Mouse (Mus musculus): ENCODE measurements at regions not wholly inside any gene's neighbourhood (a gene's known extent, or its start where the extent isn't known, plus 50 kb on each side); places are given as distances from the start of the nearest gene placed in this dataset.
A peak's percentile ranks its signal among the peaks of the same experiment; 100 is the strongest.
"Not testable (repeated sequence)": the region's sequence is repeated elsewhere in the genome, so short reads cannot be mapped to it uniquely, and the experiment has no call there.

DNA sequence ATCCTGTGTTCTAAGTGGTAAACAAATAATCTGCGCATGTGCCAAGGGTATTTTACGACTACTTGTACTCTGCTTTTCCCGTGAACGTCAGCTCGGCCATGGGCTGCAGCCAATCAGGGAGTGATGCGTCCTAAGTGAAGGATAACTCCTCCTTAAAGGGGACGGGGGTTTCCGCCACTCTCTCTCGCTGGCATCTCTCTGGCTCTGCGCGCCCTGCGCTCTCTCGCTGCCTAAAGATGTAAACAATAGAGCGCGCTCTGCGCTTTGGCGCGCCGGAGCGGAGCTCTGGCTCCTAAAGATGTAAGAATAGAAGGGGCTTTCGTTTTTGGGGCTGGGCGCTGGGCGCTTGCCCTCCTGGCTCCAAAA, 137.7 kb downstream of the Zfp619 start:
- not testable (repeated sequence) for H3K9me3 ChIP-seq (ENCODE audit: control insufficient read depth, low read length); DNase-seq (ENCODE audit: low spot score); H3K36me3 ChIP-seq (ENCODE audit: control insufficient read depth, insufficient read depth, low read length); H3K27me3 ChIP-seq (ENCODE audit: control insufficient read depth, insufficient read depth, low read length); H3K4me1 ChIP-seq (replicated peaks; ENCODE audit: control insufficient read depth, insufficient read depth, low read length)
- H3K9ac ChIP-seq (ENCODE audit: low read length) = peak overlapping the region; percentile 69
- WGBS = 15% methylated on average over 15 of the region's 23 CpGs
- peak overlapping the region; percentile 50 for H3K27ac ChIP-seq (ENCODE audit: low read depth, low read length)
- H3K4me3 ChIP-seq (ENCODE audit: low read depth, low read length) = peak overlapping the region; percentile 38
- peak; percentile 74 for ATAC-seq (replicated peaks; ENCODE audit: low FRiP score)
- peak overlapping the region; percentile 64 for H3K4me2 ChIP-seq (ENCODE audit: low read depth, low read length, severe bottlenecking)

DNA sequence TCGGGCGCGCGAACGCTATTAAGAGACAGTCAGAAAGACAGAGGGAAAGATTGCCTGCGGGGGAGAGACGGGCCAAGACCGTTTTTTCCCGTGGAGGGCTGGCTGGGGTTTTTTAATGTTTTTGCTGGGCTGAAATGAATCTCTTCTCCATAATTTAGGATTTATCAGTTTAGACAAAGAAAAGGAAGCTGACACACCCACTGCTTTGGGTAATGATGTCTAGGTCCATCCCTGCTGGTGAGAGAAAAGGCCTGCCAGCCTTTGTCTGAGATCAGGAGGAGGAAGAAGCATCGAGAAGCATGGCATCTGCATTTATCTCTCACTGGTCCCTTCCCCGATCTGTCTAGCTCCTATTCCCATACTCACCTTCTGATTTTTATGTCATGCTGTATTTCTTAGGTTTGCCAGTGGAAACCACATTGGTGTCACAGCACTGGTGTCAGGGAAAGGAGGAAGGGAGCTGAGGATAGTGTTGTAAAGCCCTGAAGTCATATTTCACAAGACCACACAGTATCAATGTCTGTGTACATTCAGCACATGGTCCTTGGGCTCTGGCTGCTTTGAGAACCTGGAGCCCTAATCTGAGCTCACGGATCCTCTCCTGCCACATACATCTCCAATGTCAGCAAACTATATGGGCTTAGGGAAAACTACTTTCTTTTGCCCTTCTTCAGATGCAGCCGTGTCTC, 138.3 kb downstream of the Zfp619 start:
- Histone ChIP-seq H3K4me1 (replicated peaks; ENCODE audit: control insufficient read depth, insufficient read depth, low read length) (0 out of 2 replicates have a peak, but pooled peaks cover 2% of the 10 kb centered on the region), H3K27ac (ENCODE audit: low read depth, low read length) (peak overlapping the region; percentile 50)
- DNase-seq (ENCODE audit: low spot score) = peak; percentile 54

DNA sequence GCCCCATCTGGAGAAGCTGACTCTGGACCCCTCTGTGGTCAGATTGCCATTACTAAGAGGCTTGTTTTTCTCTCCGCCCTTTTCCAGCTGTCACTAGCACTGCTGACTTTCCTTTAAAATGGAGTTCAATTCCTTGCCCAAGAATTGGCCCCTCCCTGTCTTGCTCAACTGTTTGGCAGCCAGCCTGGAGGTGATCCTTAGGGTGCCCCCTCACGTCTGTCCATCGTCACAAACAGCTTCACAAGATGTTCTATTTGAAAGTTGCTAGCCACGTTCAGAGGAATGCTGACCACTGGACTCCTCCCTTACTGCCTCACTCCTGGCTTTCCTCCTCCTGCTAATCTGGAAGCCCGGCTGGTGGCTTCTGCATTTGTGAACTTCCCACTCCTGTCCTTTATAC, 142.0 kb downstream of the Zfp619 start:
- DNase-seq (ENCODE audit: low spot score) (no peak), ATAC-seq (replicated peaks; ENCODE audit: low FRiP score) (no peak)
- no peaks in the 10 kb centered on the region for H3K36me3 ChIP-seq (ENCODE audit: control insufficient read depth, insufficient read depth, low read length)
- H3K9me3 ChIP-seq (ENCODE audit: control insufficient read depth, low read length) = no peaks in the 10 kb centered on the region
- H3K4me2 ChIP-seq (ENCODE audit: low read depth, low read length, severe bottlenecking) = no peak overlapping the region
- 0 out of 2 replicates have a peak, but pooled peaks cover 2% of the 10 kb centered on the region for H3K4me1 ChIP-seq (replicated peaks; ENCODE audit: control insufficient read depth, insufficient read depth, low read length)
- H3K27ac ChIP-seq (ENCODE audit: low read depth, low read length) = no peak overlapping the region
- no peak overlapping the region for H3K9ac ChIP-seq (ENCODE audit: low read length)
- H3K4me3 ChIP-seq (ENCODE audit: low read depth, low read length) = no peak overlapping the region
- H3K27me3 ChIP-seq (ENCODE audit: control insufficient read depth, insufficient read depth, low read length) = no peaks in the 10 kb centered on the region
- WGBS = 60% methylated on average over 5 of the region's 5 CpGs

More for the DNA sequence above, 138.3 kb downstream of the Zfp619 start:
- Histone ChIP-seq H3K9me3 (ENCODE audit: control insufficient read depth, low read length) (no peaks in the 10 kb centered on the region), H3K4me3 (ENCODE audit: low read depth, low read length) (peak overlapping the region; percentile 38), H3K27me3 (ENCODE audit: control insufficient read depth, insufficient read depth, low read length) (no peaks in the 10 kb centered on the region), H3K9ac (ENCODE audit: low read length) (peak overlapping the region; percentile 69), H3K4me2 (ENCODE audit: low read depth, low read length, severe bottlenecking) (peak overlapping the region; percentile 64), H3K36me3 (ENCODE audit: control insufficient read depth, insufficient read depth, low read length) (no peaks in the 10 kb centered on the region)
- 31% methylated on average over 13 of the region's 13 CpGs for WGBS
- peak; percentile 51 for ATAC-seq (replicated peaks; ENCODE audit: low FRiP score)

GRCm38 (mm10) chr7:39675124-39675846, 157.7 kb downstream of the Zfp619 start:
- Histone ChIP-seq H3K4me2 (ENCODE audit: low read depth, low read length, severe bottlenecking) (no peak overlapping the region), H3K9me3 (ENCODE audit: control insufficient read depth, low read length) (no peaks in the 10 kb centered on the region), H3K4me3 (ENCODE audit: low read depth, low read length) (no peak overlapping the region), H3K36me3 (ENCODE audit: control insufficient read depth, insufficient read depth, low read length) (no peaks in the 10 kb centered on the region), H3K4me1 (replicated peaks; ENCODE audit: control insufficient read depth, insufficient read depth, low read length) (no peaks in the 10 kb centered on the region), H3K9ac (ENCODE audit: low read length) (no peak overlapping the region), H3K27me3 (ENCODE audit: control insufficient read depth, insufficient read depth, low read length) (no peaks in the 10 kb centered on the region), H3K27ac (ENCODE audit: low read depth, low read length) (no peak overlapping the region)
- ATAC-seq (replicated peaks; ENCODE audit: low FRiP score) = no peak
- DNase-seq (ENCODE audit: low spot score) = no peak
- WGBS = 85% methylated on average over 8 of the region's 8 CpGs

DNA sequence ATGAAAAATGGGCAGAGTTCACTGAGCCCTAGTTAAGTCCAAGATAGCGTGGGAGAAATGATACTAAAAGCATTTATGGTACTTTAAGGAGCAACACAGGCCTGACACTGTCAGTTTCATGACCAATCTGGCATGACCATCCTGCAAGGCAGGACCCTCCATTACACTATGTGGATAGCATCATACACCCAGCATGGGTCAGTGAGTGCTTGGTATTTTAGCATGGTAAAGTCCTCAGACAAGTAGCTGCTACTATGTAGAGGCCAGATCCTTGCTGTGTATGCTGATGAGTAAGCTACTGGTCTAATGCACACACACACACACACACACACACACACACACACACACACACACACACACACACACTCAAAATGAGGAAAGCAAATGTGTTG, 158.3 kb downstream of the Zfp619 start:
- DNase-seq (ENCODE audit: low spot score) (no peak), ATAC-seq (replicated peaks; ENCODE audit: low FRiP score) (no peak)
- no peak overlapping the region for H3K4me2 ChIP-seq (ENCODE audit: low read depth, low read length, severe bottlenecking)
- no peaks in the 10 kb centered on the region for H3K4me1 ChIP-seq (replicated peaks; ENCODE audit: control insufficient read depth, insufficient read depth, low read length)
- no peaks in the 10 kb centered on the region for H3K27me3 ChIP-seq (ENCODE audit: control insufficient read depth, insufficient read depth, low read length)
- WGBS = 63% methylated on average over 1 of the region's 1 CpGs
- no peaks in the 10 kb centered on the region for H3K36me3 ChIP-seq (ENCODE audit: control insufficient read depth, insufficient read depth, low read length)
- H3K9ac ChIP-seq (ENCODE audit: low read length) = no peak overlapping the region
- no peak overlapping the region for H3K27ac ChIP-seq (ENCODE audit: low read depth, low read length)
- H3K9me3 ChIP-seq (ENCODE audit: control insufficient read depth, low read length) = no peaks in the 10 kb centered on the region
- H3K4me3 ChIP-seq (ENCODE audit: low read depth, low read length) = no peak overlapping the region

- Histone ChIP-seq H3K27ac (ENCODE audit: low read depth, low read length) (no peak overlapping the region), H3K4me3 (ENCODE audit: low read depth, low read length) (no peak overlapping the region), H3K9ac (ENCODE audit: low read length) (no peak overlapping the region), H3K4me2 (ENCODE audit: low read depth, low read length, severe bottlenecking) (no peak overlapping the region), H3K4me1 (replicated peaks; ENCODE audit: control insufficient read depth, insufficient read depth, low read length) (no peaks in the 10 kb centered on the region), H3K36me3 (ENCODE audit: control insufficient read depth, insufficient read depth, low read length) (no peaks in the 10 kb centered on the region), H3K9me3 (ENCODE audit: control insufficient read depth, low read length) (no peaks in the 10 kb centered on the region), H3K27me3 (ENCODE audit: control insufficient read depth, insufficient read depth, low read length) (no peaks in the 10 kb centered on the region)
- ATAC-seq (replicated peaks; ENCODE audit: low FRiP score) (no peak), DNase-seq (ENCODE audit: low spot score) (no peak)
- 54% methylated on average over 2 of the region's 2 CpGs for WGBS
Observed at GRCm38 (mm10) chr7:39680411-39680810, 162.8 kb downstream of the Zfp619 start.

GRCm38 (mm10) chr7:39696589-39696988, 179.0 kb downstream of the Zfp619 start:
- Histone ChIP-seq H3K4me1 (replicated peaks; ENCODE audit: control insufficient read depth, insufficient read depth, low read length) (no peaks in the 10 kb centered on the region), H3K4me2 (ENCODE audit: low read depth, low read length, severe bottlenecking) (no peak overlapping the region), H3K9me3 (ENCODE audit: control insufficient read depth, low read length) (no peaks in the 10 kb centered on the region), H3K4me3 (ENCODE audit: low read depth, low read length) (no peak overlapping the region), H3K9ac (ENCODE audit: low read length) (no peak overlapping the region), H3K36me3 (ENCODE audit: control insufficient read depth, insufficient read depth, low read length) (no peaks in the 10 kb centered on the region), H3K27ac (ENCODE audit: low read depth, low read length) (no peak overlapping the region), H3K27me3 (ENCODE audit: control insufficient read depth, insufficient read depth, low read length) (no peaks in the 10 kb centered on the region)
- no peak for DNase-seq (ENCODE audit: low spot score)
- WGBS = 92% methylated on average over 2 of the region's 2 CpGs
- ATAC-seq (replicated peaks; ENCODE audit: low FRiP score) = no peak

- WGBS = 81% methylated on average over 1 of the region's 2 CpGs
- H3K9me3 ChIP-seq (ENCODE audit: control insufficient read depth, low read length) = no peaks in the 10 kb centered on the region
- ATAC-seq (replicated peaks; ENCODE audit: low FRiP score) = no peak
- 0 out of 2 replicates have a peak, but pooled peaks cover 2% of the 10 kb centered on the region for H3K4me1 ChIP-seq (replicated peaks; ENCODE audit: control insufficient read depth, insufficient read depth, low read length)
- no peak overlapping the region for H3K9ac ChIP-seq (ENCODE audit: low read length)
- H3K36me3 ChIP-seq (ENCODE audit: control insufficient read depth, insufficient read depth, low read length) = no peaks in the 10 kb centered on the region
- no peak overlapping the region for H3K4me3 ChIP-seq (ENCODE audit: low read depth, low read length)
- no peaks in the 10 kb centered on the region for H3K27me3 ChIP-seq (ENCODE audit: control insufficient read depth, insufficient read depth, low read length)
- H3K4me2 ChIP-seq (ENCODE audit: low read depth, low read length, severe bottlenecking) = no peak overlapping the region
- no peak for DNase-seq (ENCODE audit: low spot score)
- H3K27ac ChIP-seq (ENCODE audit: low read depth, low read length) = no peak overlapping the region
Observed at GRCm38 (mm10) chr7:39701506-39701905, 183.9 kb downstream of the Zfp619 start.

All from forebrain, embryonic 11.5 days (tissue).